Mouse (Mus musculus): Measurements from ENCODE around the gene Ppp3ca.

The Ppp3ca gene

GRCm38 (mm10) chr3:136670110-136670359 is at the start of gene Ppp3ca:
TSS of gene Ppp3ca (plus strand) at chr3:136670124.
- no peak for DNase-seq (ENCODE audit: low read depth, low spot score)

- no peak for DNase-seq (ENCODE audit: low read depth, low spot score)
Measured at GRCm38 (mm10) chr3:136640544-136641230, 29.2 kb upstream of the Ppp3ca start.

- DNase-seq (ENCODE audit: low read depth, low spot score) = no peak
Measured at GRCm38 (mm10) chr3:136650966-136651365, 19.0 kb upstream of the Ppp3ca start.

GRCm38 (mm10) chr3:136651496-136651895 is 18.4 kb upstream of the Ppp3ca start:
- DNase-seq (ENCODE audit: low read depth, low spot score) = no peak

GRCm38 (mm10) chr3:136656460-136657035 is 13.4 kb upstream of the Ppp3ca start:
- DNase-seq (ENCODE audit: low read depth, low spot score) = no peak

GRCm38 (mm10) chr3:136658681-136659080 is 11.2 kb upstream of the Ppp3ca start:
- DNase-seq (ENCODE audit: low read depth, low spot score) = no peak

GRCm38 (mm10) chr3:136665119-136665518 is 4.8 kb upstream of the Ppp3ca start:
- no peak for DNase-seq (ENCODE audit: low read depth, low spot score)

- DNase-seq (ENCODE audit: low read depth, low spot score) = no peak
Measured at GRCm38 (mm10) chr3:136668072-136668471, 1.9 kb upstream of the Ppp3ca start.

GRCm38 (mm10) chr3:136669231-136670109 is 454 bp upstream of the Ppp3ca start:
- DNase-seq (ENCODE audit: low read depth, low spot score) = peak; percentile 94

GRCm38 (mm10) chr3:136670360-136671131 is 622 bp downstream of the Ppp3ca start:
- no peak for DNase-seq (ENCODE audit: low read depth, low spot score)

GRCm38 (mm10) chr3:136671161-136671939 is 1.4 kb downstream of the Ppp3ca start:
- no peak for DNase-seq (ENCODE audit: low read depth, low spot score)

- DNase-seq (ENCODE audit: low read depth, low spot score) = no peak
Measured at GRCm38 (mm10) chr3:136671940-136672278, 2.0 kb downstream of the Ppp3ca start.

GRCm38 (mm10) chr3:136672870-136673269 is 2.9 kb downstream of the Ppp3ca start:
- no peak for DNase-seq (ENCODE audit: low read depth, low spot score)

- no peak for DNase-seq (ENCODE audit: low read depth, low spot score)
Measured at GRCm38 (mm10) chr3:136673363-136673762, 3.4 kb downstream of the Ppp3ca start.

GRCm38 (mm10) chr3:136674486-136674885 is 4.6 kb downstream of the Ppp3ca start:
- no peak for DNase-seq (ENCODE audit: low read depth, low spot score)

GRCm38 (mm10) chr3:136676991-136677390 is 7.1 kb downstream of the Ppp3ca start:
- DNase-seq (ENCODE audit: low read depth, low spot score) = no peak

GRCm38 (mm10) chr3:136678386-136678785 is 8.5 kb downstream of the Ppp3ca start:
- no peak for DNase-seq (ENCODE audit: low read depth, low spot score)

- no peak for DNase-seq (ENCODE audit: low read depth, low spot score)
Measured at GRCm38 (mm10) chr3:136679903-136680491, 10.1 kb downstream of the Ppp3ca start.

- DNase-seq (ENCODE audit: low read depth, low spot score) = no peak
Measured at GRCm38 (mm10) chr3:136682242-136682641, 12.3 kb downstream of the Ppp3ca start.

- no peak for DNase-seq (ENCODE audit: low read depth, low spot score)
Measured at GRCm38 (mm10) chr3:136684191-136684958, 14.5 kb downstream of the Ppp3ca start.

Data from brain, embryonic 18.5 days (tissue).